Mouse (Mus musculus) midbrain, postnatal 0 days (tissue): ENCODE results near the gene Lsm2. TPM values are rescaled to one million over a fixed set of nuclear protein-coding genes. Genes with fewer than 3 reads are reported as not detected.
"Not testable (repeated sequence)": the region's sequence is repeated elsewhere in the genome, so short reads cannot be mapped to it uniquely, and the experiment has no call there.

Source experiments
- ATAC-seq: fragments of 200-750 bp; cut with Nextera tagmentation; 2 replicates; pipeline ENCODE4 v1.8.0; 2017; ENCODE audit warnings: moderate number of reproducible peaks, mild to moderate bottlenecking, moderate TSS enrichment, moderate library complexity; ENCODE audit not compliant: low FRiP score
- DNase-seq: peaks from one replicate; pipeline ENCODE4 v3.0.0-alpha.2; 2015; ENCODE audit warnings: low spot score
- H3K27ac ChIP-seq: fragments of 300-500 bp; sonication (generic); 2 replicates; pipeline ENCODE4 v1.5.1; 2014; ENCODE audit warnings: low read depth, mild to moderate bottlenecking, low read length, mixed read lengths
- H3K27me3 ChIP-seq: fragments of 300-500 bp; sonication (generic); 2 replicates; pipeline ENCODE4 v1.6.1; 2014; ENCODE audit warnings: low read length, control low read depth, mixed read lengths; ENCODE audit not compliant: insufficient read depth
- H3K36me3 ChIP-seq: fragments of 300-500 bp; sonication (generic); 2 replicates; pipeline ENCODE4 v1.6.1; 2014; ENCODE audit warnings: low read length, control low read depth, mixed read lengths; ENCODE audit not compliant: insufficient read depth
- H3K4me1 ChIP-seq: fragments of 300-500 bp; sonication (generic); 2 replicates; pipeline ENCODE4 v1.6.1; 2014; ENCODE audit warnings: mild to moderate bottlenecking, control low read depth, antibody characterized with exemption, low read length, mixed read lengths; ENCODE audit not compliant: insufficient read depth
- H3K4me2 ChIP-seq: fragments of 300-500 bp; sonication (generic); 2 replicates; pipeline ENCODE4 v1.6.1; 2014; ENCODE audit warnings: low read depth, mild to moderate bottlenecking, low read length, mixed read lengths; ENCODE audit not compliant: poor library complexity, severe bottlenecking
- H3K4me3 ChIP-seq: fragments of 300-500 bp; sonication (generic); 2 replicates; pipeline ENCODE4 v1.5.1; 2014; ENCODE audit warnings: low read depth, mild to moderate bottlenecking, low read length, moderate library complexity
- H3K9ac ChIP-seq: fragments of 300-500 bp; sonication (generic); replicated peaks from 2 replicates; pipeline ENCODE4 v1.6.1; 2014; ENCODE audit warnings: mild to moderate bottlenecking, low read length, moderate library complexity, mixed read lengths; ENCODE audit not compliant: poor library complexity, severe bottlenecking
- H3K9me3 ChIP-seq: fragments of 300-500 bp; sonication (generic); 2 replicates; pipeline ENCODE4 v1.6.1; 2016; ENCODE audit warnings: low read length, control low read depth
- CTCF ChIP-seq: IDR thresholded peaks from 2 replicates; pipeline ENCODE4 v1.5.1; 2016; ENCODE audit warnings: antibody characterized with exemption, mild to moderate bottlenecking
- WGBS: fragments of 180-500 bp; shearing (Covaris S2); extraction: QIAGEN DNeasy Blood & Tissue Kit; methylation state at CpG from one replicate; pipeline ENCODE4 v1.1.7; 2014; 5-methylcytosine and 5-hydroxymethylcytosine counted together
- polyA plus RNA-seq: library from polyadenylated mRNA; unstranded; fragments of >200 nt; fragmentation: Nextera tagmentation; extraction: Ambion mirVana; gene quantifications from 2 replicates; pipeline ENCODE4 v1.2.1, GENCODE M21; 2015
- total RNA-seq: library from RNA; depleted of rRNA; stranded (reverse); fragments of >200 nt; gene quantifications from 2 replicates; pipeline ENCODE4 v1.2.3, GENCODE M21; 2014; rRNA removed

The Lsm2 gene
- total and polyA plus RNA-seq, 2 experiments from 2014 or later = 35.3 to 94.9 TPM

DNA sequence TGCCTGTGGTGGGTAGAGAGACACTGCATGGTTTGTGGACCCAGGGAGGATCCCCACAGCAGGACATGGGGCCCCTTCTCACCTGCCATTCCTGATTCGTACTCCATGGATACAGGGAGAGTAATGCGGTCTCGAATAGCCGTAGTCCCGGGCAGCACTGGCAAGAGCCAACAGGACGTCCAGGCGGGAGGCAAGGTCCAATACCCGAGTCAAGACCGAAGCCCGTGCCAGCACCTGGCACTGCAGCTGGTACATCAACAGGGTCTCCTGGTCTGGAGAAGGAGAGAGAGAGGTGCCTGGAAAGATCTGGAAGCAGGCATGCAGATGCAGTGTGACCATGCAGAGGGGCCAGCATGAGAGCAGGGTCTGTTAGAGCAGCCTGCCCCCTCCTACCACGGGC, 49.6 kb downstream of the Lsm2 start:
- Histone ChIP-seq H3K4me2 (no peak overlapping the region), H3K9me3 (no peaks in the 10 kb centered on the region), H3K27me3 (no peaks in the 10 kb centered on the region), H3K4me3 (no peak overlapping the region), H3K4me1 (no peaks in the 10 kb centered on the region), H3K9ac (no peak overlapping the region), H3K36me3 (no peaks in the 10 kb centered on the region), H3K27ac (no peak overlapping the region)
- ATAC-seq (no peak), DNase-seq (no peak)
- TF ChIP-seq CTCF = no peak
- 90% methylated on average over 11 of the region's 11 CpGs for WGBS

DNA sequence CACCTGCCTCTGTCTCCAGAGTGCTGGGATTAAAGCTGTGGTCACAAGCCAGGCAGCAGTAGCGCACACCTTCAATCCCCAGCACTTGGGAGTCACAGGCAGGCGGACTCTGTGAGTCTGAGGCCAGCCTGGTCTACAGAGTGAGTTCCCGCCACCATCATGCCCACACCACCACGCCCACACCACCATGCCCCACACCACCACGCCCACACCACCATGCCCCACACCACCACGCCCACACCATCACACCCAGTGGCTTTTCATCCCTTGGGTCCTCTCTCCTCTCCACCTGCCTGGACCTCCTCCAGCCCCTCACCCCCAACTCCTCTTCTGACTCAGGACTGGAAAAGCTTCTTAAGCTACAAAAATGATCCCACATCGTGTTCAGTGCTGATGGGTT, 50.2 kb downstream of the Lsm2 start:
- Histone ChIP-seq H3K9ac (no peak overlapping the region), H3K9me3 (no peaks in the 10 kb centered on the region), H3K36me3 (no peaks in the 10 kb centered on the region), H3K27ac (no peak overlapping the region), H3K27me3 (no peaks in the 10 kb centered on the region), H3K4me1 (no peaks in the 10 kb centered on the region), H3K4me2 (no peak overlapping the region), H3K4me3 (no peak overlapping the region)
- 91% methylated on average over 7 of the region's 7 CpGs for WGBS
- no peak for ATAC-seq
- TF ChIP-seq CTCF = no peak
- DNase-seq = no peak

DNA sequence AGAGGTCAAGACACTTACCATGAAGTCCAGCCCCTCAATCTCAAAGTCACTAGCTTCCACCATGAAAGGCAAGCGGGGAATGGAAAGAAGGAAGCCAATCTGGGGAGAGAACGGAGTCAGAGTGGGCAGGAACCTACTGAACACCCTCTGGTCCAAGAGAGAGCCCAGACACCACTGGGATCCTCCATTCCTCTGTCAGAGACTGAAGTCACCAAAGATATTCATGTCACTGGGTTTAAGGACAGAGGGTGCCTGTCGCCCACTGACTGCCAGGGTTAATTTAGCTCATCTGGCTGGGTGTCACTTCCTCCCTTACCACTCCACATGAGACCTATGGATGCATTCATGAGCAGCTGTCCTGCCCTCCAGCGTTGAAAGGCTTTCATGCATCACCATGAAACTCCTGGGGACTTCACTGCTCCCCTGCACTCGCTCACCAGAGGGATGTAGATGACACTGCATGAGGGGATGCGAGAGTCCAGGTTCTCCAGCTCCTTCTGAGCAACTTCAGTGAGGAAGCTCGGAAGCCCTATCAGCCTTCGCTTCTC, 50.7 kb downstream of the Lsm2 start:
- ATAC-seq (no peak), DNase-seq (no peak)
- Histone ChIP-seq H3K27me3 (no peaks in the 10 kb centered on the region), H3K9me3 (no peaks in the 10 kb centered on the region), H3K4me2 (no peak overlapping the region), H3K4me3 (no peak overlapping the region), H3K36me3 (no peaks in the 10 kb centered on the region), H3K27ac (no peak overlapping the region), H3K4me1 (no peaks in the 10 kb centered on the region), H3K9ac (no peak overlapping the region)
- 75% methylated on average over 8 of the region's 8 CpGs for WGBS
- no peak for TF ChIP-seq CTCF

DNA sequence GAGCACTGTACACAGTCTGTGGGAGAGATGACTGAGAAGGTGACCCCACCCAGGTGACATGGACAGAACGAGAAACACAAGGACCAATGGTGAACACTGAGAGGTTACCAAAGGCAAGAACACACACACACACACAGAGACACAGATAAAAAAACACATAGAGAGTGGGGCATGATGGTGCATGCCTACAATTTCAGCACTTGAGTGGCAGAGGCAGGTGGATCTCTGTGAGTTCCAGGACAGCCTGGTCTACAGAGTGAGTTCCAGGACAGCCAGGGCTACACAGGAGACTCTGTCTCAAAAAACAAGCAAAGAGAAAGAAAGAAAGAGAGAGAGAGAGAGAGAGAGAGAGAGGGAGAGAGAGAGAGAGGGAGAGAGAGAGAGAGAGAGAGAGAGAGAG, 52.0 kb downstream of the Lsm2 start:
- H3K36me3 ChIP-seq, H3K4me1 ChIP-seq, DNase-seq, H3K27ac ChIP-seq, H3K27me3 ChIP-seq, H3K4me3 ChIP-seq, ATAC-seq, H3K9ac ChIP-seq, H3K9me3 ChIP-seq, H3K4me2 ChIP-seq: not testable (repeated sequence)
- WGBS = 77% methylated on average over 1 of the region's 1 CpGs

DNA sequence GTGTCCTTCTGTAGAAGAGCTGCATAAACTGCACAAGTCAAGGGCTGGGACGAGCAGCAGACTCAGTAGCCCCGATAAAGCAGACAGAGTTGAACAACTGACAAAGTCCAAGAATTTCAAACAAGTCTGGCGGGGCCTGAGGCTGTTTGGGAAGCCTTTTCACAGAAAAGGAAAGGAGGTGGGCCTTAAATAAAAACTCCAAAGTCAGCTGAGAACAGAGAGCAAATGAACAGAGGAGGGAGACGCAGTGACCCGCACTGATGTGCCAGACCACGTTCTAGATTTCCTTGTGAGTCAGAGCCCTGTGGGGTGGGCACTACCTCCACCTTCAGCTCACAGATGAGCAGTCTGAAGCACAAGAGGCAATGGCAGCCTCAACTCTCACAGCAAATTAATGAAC, 53.2 kb downstream of the Lsm2 start:
- no peaks in the 10 kb centered on the region for H3K4me1 ChIP-seq
- no peak overlapping the region for H3K9ac ChIP-seq
- WGBS = 81% methylated on average over 6 of the region's 6 CpGs
- no peak overlapping the region for H3K4me3 ChIP-seq
- H3K4me2 ChIP-seq = no peak overlapping the region
- DNase-seq = no peak
- no peak for ATAC-seq
- H3K9me3 ChIP-seq = no peaks in the 10 kb centered on the region
- no peak overlapping the region for H3K27ac ChIP-seq
- TF ChIP-seq CTCF = no peak
- no peaks in the 10 kb centered on the region for H3K27me3 ChIP-seq
- no peaks in the 10 kb centered on the region for H3K36me3 ChIP-seq

Other genes with a start within 250 kb of the Lsm2 start
Only the 30 nearest of the 43 such genes appear.
- gene Skiv2l, start 131.7 kb upstream of the Lsm2 start, total RNA-seq = 81.5 and 98.8 TPM in 2 replicates
- gene Skiv2l, start 131.7 kb upstream of the Lsm2 start, polyA plus RNA-seq = 45.1 and 50.2 TPM in 2 replicates
- 33.1 and 35.1 TPM in 2 replicates for gene Nelfe, start 131.5 kb upstream of the Lsm2 start, total RNA-seq
- 57.7 and 60.2 TPM in 2 replicates for gene Nelfe, start 131.5 kb upstream of the Lsm2 start, polyA plus RNA-seq
- 0.09 TPM in 1 of 2 replicates, not detected in the other for gene Cfb, start 119.3 kb upstream of the Lsm2 start, total RNA-seq
- 1.0 and 1.9 TPM in 2 replicates for gene Cfb, start 119.3 kb upstream of the Lsm2 start, polyA plus RNA-seq
- gene Zbtb12, start 102.4 kb upstream of the Lsm2 start, total RNA-seq = 36.9 and 39.1 TPM in 2 replicates
- 7.0 and 8.1 TPM in 2 replicates for gene Zbtb12, start 102.4 kb upstream of the Lsm2 start, polyA plus RNA-seq
- not detected in 2 replicates for gene Gm20547, start 99.8 kb upstream of the Lsm2 start, total RNA-seq
- gene Gm20547, start 99.8 kb upstream of the Lsm2 start, polyA plus RNA-seq = 0.10 and 0.25 TPM in 2 replicates
- gene C2, start 83.6 kb upstream of the Lsm2 start, total RNA-seq = 2.9 and 3.1 TPM in 2 replicates
- 6.0 and 7.0 TPM in 2 replicates for gene C2, start 83.6 kb upstream of the Lsm2 start, polyA plus RNA-seq
- 312 and 375 TPM in 2 replicates for gene Ehmt2, start 83.4 kb upstream of the Lsm2 start, total RNA-seq
- 58.8 and 69.0 TPM in 2 replicates for gene Ehmt2, start 83.4 kb upstream of the Lsm2 start, polyA plus RNA-seq
- gene Slc44a4, start 67.4 kb upstream of the Lsm2 start, total RNA-seq = 0.49 TPM in 1 of 2 replicates, not detected in the other
- 0.11 TPM in 1 of 2 replicates, not detected in the other for gene Slc44a4, start 67.4 kb upstream of the Lsm2 start, polyA plus RNA-seq
- gene Neu1, start 50.6 kb upstream of the Lsm2 start, total RNA-seq = 43.3 and 96.3 TPM in 2 replicates
- 42.7 and 47.3 TPM in 2 replicates for gene Neu1, start 50.6 kb upstream of the Lsm2 start, polyA plus RNA-seq
- gene Hspa1b, start 22.6 kb upstream of the Lsm2 start, total RNA-seq = 16.8 and 18.2 TPM in 2 replicates
- gene Hspa1b, start 22.6 kb upstream of the Lsm2 start, polyA plus RNA-seq = 0.47 and 0.79 TPM in 2 replicates
- not detected in 2 replicates for gene Gm20481, start 11.9 kb upstream of the Lsm2 start, total RNA-seq
- gene Gm20481, start 11.9 kb upstream of the Lsm2 start, polyA plus RNA-seq = not detected in 2 replicates
- 34.9 TPM in 2 replicates for gene Hspa1a, start 9.7 kb upstream of the Lsm2 start, total RNA-seq
- 18.2 and 19.8 TPM in 2 replicates for gene Hspa1a, start 9.7 kb upstream of the Lsm2 start, polyA plus RNA-seq
- gene Hspa1l, start 9.2 kb upstream of the Lsm2 start, total RNA-seq = 1.4 and 1.6 TPM in 2 replicates
- 0.73 and 0.81 TPM in 2 replicates for gene Hspa1l, start 9.2 kb upstream of the Lsm2 start, polyA plus RNA-seq
- gene Vars, start 19.1 kb downstream of the Lsm2 start, total RNA-seq = 89.0 and 97.8 TPM in 2 replicates
- 39.7 and 40.9 TPM in 2 replicates for gene Vars, start 19.1 kb downstream of the Lsm2 start, polyA plus RNA-seq
- 0.19 and 0.44 TPM in 2 replicates for gene Vwa7, start 34.7 kb downstream of the Lsm2 start, total RNA-seq
- gene Vwa7, start 34.7 kb downstream of the Lsm2 start, polyA plus RNA-seq = 0.06 and 0.14 TPM in 2 replicates
- gene Sapcd1, start 46.2 kb downstream of the Lsm2 start, total RNA-seq = 0.38 TPM in 1 of 2 replicates, not detected in the other
- gene Sapcd1, start 46.2 kb downstream of the Lsm2 start, polyA plus RNA-seq = 1.5 and 1.6 TPM in 2 replicates
- 1.7 and 3.8 TPM in 2 replicates for gene Msh5, start 64.9 kb downstream of the Lsm2 start, total RNA-seq
- 1.3 and 1.4 TPM in 2 replicates for gene Msh5, start 64.9 kb downstream of the Lsm2 start, polyA plus RNA-seq
- gene Clic1, start 68.1 kb downstream of the Lsm2 start, total RNA-seq = 28.0 and 33.4 TPM in 2 replicates
- 40.0 and 41.9 TPM in 2 replicates for gene Clic1, start 68.1 kb downstream of the Lsm2 start, polyA plus RNA-seq
- 159 and 204 TPM in 2 replicates for gene Ddah2, start 77.2 kb downstream of the Lsm2 start, total RNA-seq
- gene Ddah2, start 77.2 kb downstream of the Lsm2 start, polyA plus RNA-seq = 210 and 213 TPM in 2 replicates
- 2.4 TPM in 1 of 2 replicates, not detected in the other for gene Ly6g6c, start 83.5 kb downstream of the Lsm2 start, total RNA-seq
- gene Ly6g6c, start 83.5 kb downstream of the Lsm2 start, polyA plus RNA-seq = not detected in 2 replicates
- not detected in 2 replicates for gene Mpig6b, start 84.3 kb downstream of the Lsm2 start, total RNA-seq
- gene Mpig6b, start 84.3 kb downstream of the Lsm2 start, polyA plus RNA-seq = not detected in 2 replicates
- not detected in 2 replicates for gene Ly6g6e, start 95.0 kb downstream of the Lsm2 start, total RNA-seq
- gene Ly6g6e, start 95.0 kb downstream of the Lsm2 start, polyA plus RNA-seq = 0.31 TPM in 1 of 2 replicates, not detected in the other
- 1.4 TPM in 1 of 2 replicates, not detected in the other for gene Ly6g6d, start 96.2 kb downstream of the Lsm2 start, total RNA-seq
- 0.98 and 1.1 TPM in 2 replicates for gene Ly6g6d, start 96.2 kb downstream of the Lsm2 start, polyA plus RNA-seq
- not detected in 2 replicates for gene Ly6g6f, start 103.7 kb downstream of the Lsm2 start, total RNA-seq
- gene Ly6g6f, start 103.7 kb downstream of the Lsm2 start, polyA plus RNA-seq = not detected in 2 replicates
- gene Abhd16a, start 107.4 kb downstream of the Lsm2 start, total RNA-seq = 98.9 and 151 TPM in 2 replicates
- 122 and 128 TPM in 2 replicates for gene Abhd16a, start 107.4 kb downstream of the Lsm2 start, polyA plus RNA-seq
- gene Ly6g5c, start 126.4 kb downstream of the Lsm2 start, total RNA-seq = not detected in 2 replicates
- not detected in 2 replicates for gene Ly6g5c, start 126.4 kb downstream of the Lsm2 start, polyA plus RNA-seq
- gene Ly6g5b, start 133.6 kb downstream of the Lsm2 start, total RNA-seq = 0.99 and 3.7 TPM in 2 replicates
- 1.3 and 1.8 TPM in 2 replicates for gene Ly6g5b, start 133.6 kb downstream of the Lsm2 start, polyA plus RNA-seq
- gene Gpank1, start 139.6 kb downstream of the Lsm2 start, total RNA-seq = 11.7 and 17.0 TPM in 2 replicates
- gene Gpank1, start 139.6 kb downstream of the Lsm2 start, polyA plus RNA-seq = 20.2 and 21.0 TPM in 2 replicates
- 245 and 287 TPM in 2 replicates for gene Csnk2b, start 140.2 kb downstream of the Lsm2 start, total RNA-seq
- 325 and 332 TPM in 2 replicates for gene Csnk2b, start 140.2 kb downstream of the Lsm2 start, polyA plus RNA-seq
- 10.7 and 28.0 TPM in 2 replicates for gene D17H6S53E, start 144.5 kb downstream of the Lsm2 start, total RNA-seq
- 9.6 and 10.3 TPM in 2 replicates for gene D17H6S53E, start 144.5 kb downstream of the Lsm2 start, polyA plus RNA-seq